Mouse (Mus musculus): ENCODE measurements at regions not wholly inside any gene's neighbourhood (a gene's known extent, or its start where the extent isn't known, plus 50 kb on each side); places are given as distances from the start of the nearest gene placed in this dataset.

GRCm38 (mm10) chr17:47142885-47143284, 132.5 kb upstream of the Ubr2 start:
- Histone ChIP-seq H3K27ac (ENCODE audit: control insufficient read depth, insufficient read depth, low read length) (no peak overlapping the region), H3K27me3 (ENCODE audit: control insufficient read depth, insufficient read depth, low read length) (no peaks in the 10 kb centered on the region), H3K4me1 (replicated peaks; ENCODE audit: control insufficient read depth, insufficient read depth, low read length) (peaks cover 24% of the 10 kb centered on the region), H3K36me3 (ENCODE audit: control insufficient read depth, insufficient read depth, low read length) (no peaks in the 10 kb centered on the region), H3K4me3 (ENCODE audit: control insufficient read depth, insufficient read depth, low read length) (no peak overlapping the region)
- 56% methylated on average over 7 of the region's 7 CpGs for WGBS
- DNase-seq = no peak
- no peak for TF ChIP-seq CTCF (IDR thresholded peaks at IDR 0.05; ENCODE audit: borderline replicate concordance, control insufficient read depth, extremely low read depth, insufficient read depth, low read length, poor library complexity)
- no peak for TF ChIP-seq POLR2A (IDR thresholded peaks at IDR 0.05; ENCODE audit: control insufficient read depth, extremely low read depth, insufficient read depth, low read length, poor library complexity)

DNA sequence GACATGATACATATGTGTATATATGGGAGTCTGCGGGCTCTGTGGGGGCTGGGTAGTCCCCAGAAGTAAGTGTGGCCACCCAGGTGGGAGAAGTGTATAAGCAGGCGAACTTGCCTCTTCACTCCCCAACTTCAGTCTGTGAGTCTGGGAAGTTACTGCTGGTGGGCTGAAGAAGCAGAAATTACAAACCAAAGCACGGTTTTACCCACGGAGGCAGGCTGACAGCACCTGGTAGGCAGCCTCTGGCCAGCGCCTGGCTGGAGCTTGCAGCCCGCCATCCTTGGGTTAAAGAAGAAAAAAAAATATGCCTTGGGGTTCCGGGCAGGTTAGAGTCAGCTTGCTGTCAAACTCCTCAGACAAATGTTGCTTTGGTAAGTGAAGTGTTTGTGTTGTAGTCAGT, 131.9 kb upstream of the Ubr2 start:
- H3K27ac ChIP-seq (ENCODE audit: control insufficient read depth, insufficient read depth, low read length) = peak overlapping the region; percentile 96; the same call in 1 of the 2 replicates
- no peak for TF ChIP-seq POLR2A (IDR thresholded peaks at IDR 0.05; ENCODE audit: control insufficient read depth, extremely low read depth, insufficient read depth, low read length, poor library complexity)
- TF ChIP-seq CTCF (IDR thresholded peaks at IDR 0.05; ENCODE audit: borderline replicate concordance, control insufficient read depth, extremely low read depth, insufficient read depth, low read length, poor library complexity) = no peak
- H3K4me3 ChIP-seq (ENCODE audit: control insufficient read depth, insufficient read depth, low read length) = peak overlapping the region; percentile 81
- H3K36me3 ChIP-seq (ENCODE audit: control insufficient read depth, insufficient read depth, low read length) = no peaks in the 10 kb centered on the region
- peak; percentile 34 for DNase-seq
- H3K4me1 ChIP-seq (replicated peaks; ENCODE audit: control insufficient read depth, insufficient read depth, low read length) = peaks cover 24% of the 10 kb centered on the region
- no peaks in the 10 kb centered on the region for H3K27me3 ChIP-seq (ENCODE audit: control insufficient read depth, insufficient read depth, low read length)
- WGBS = 6% methylated on average over 7 of the region's 7 CpGs

DNA sequence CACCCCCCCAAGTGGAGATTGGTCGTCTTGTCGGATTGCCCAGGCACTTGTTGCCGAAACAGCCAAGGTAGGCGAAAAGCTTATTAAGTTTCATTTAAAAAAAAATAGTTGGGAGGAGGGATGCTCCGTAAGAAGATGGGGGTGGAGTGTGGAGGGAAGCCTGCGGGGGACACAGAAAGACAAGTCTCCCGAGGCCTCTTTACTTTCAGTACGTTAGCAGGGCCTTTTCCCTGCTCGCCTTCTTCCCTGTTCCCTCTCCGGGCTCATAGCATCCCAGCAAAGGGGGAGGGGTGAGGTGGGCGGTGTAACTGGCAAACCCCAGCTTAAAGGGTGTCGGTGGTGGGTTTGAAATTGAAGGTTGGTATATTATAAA, 131.5 kb upstream of the Ubr2 start:
- Histone ChIP-seq H3K4me3 (ENCODE audit: control insufficient read depth, insufficient read depth, low read length) (peak overlapping the region; percentile 81), H3K4me1 (replicated peaks; ENCODE audit: control insufficient read depth, insufficient read depth, low read length) (peaks cover 24% of the 10 kb centered on the region), H3K27ac (ENCODE audit: control insufficient read depth, insufficient read depth, low read length) (peak overlapping the region; percentile 96), H3K27me3 (ENCODE audit: control insufficient read depth, insufficient read depth, low read length) (no peaks in the 10 kb centered on the region), H3K36me3 (ENCODE audit: control insufficient read depth, insufficient read depth, low read length) (no peaks in the 10 kb centered on the region)
- peak; percentile 41 for DNase-seq
- 2% methylated on average over 12 of the region's 12 CpGs for WGBS
- TF ChIP-seq POLR2A (IDR thresholded peaks at IDR 0.05; ENCODE audit: control insufficient read depth, extremely low read depth, insufficient read depth, low read length, poor library complexity) (no peak), CTCF (IDR thresholded peaks at IDR 0.05; ENCODE audit: borderline replicate concordance, control insufficient read depth, extremely low read depth, insufficient read depth, low read length, poor library complexity) (no peak)

GRCm38 (mm10) chr17:47140969-47141842, 130.8 kb upstream of the Ubr2 start:
- peak; percentile 80 for DNase-seq

GRCm38 (mm10) chr17:47140241-47140968, 130.0 kb upstream of the Ubr2 start:
- peak; percentile 73 for DNase-seq
- under 1% methylated on average over 51 of the region's 53 CpGs for WGBS
- peaks cover 24% of the 10 kb centered on the region for H3K4me1 ChIP-seq (replicated peaks; ENCODE audit: control insufficient read depth, insufficient read depth, low read length)

More at GRCm38 (mm10) chr17:47140969-47141842, 130.8 kb upstream of the Ubr2 start:
- no peaks in the 10 kb centered on the region for H3K36me3 ChIP-seq (ENCODE audit: control insufficient read depth, insufficient read depth, low read length)
- peak overlapping the region; percentile 81 for H3K4me3 ChIP-seq (ENCODE audit: control insufficient read depth, insufficient read depth, low read length)
- peak overlapping the region; percentile 96; the same call in 1 of the 2 replicates for H3K27ac ChIP-seq (ENCODE audit: control insufficient read depth, insufficient read depth, low read length)
- H3K27me3 ChIP-seq (ENCODE audit: control insufficient read depth, insufficient read depth, low read length) = no peaks in the 10 kb centered on the region
- 1% methylated on average over 35 of the region's 35 CpGs for WGBS
- TF ChIP-seq POLR2A (IDR thresholded peaks at IDR 0.05; ENCODE audit: control insufficient read depth, extremely low read depth, insufficient read depth, low read length, poor library complexity) (0 out of 2 replicates have a peak, but pooled peaks have one; percentile 60), CTCF (IDR thresholded peaks at IDR 0.05; ENCODE audit: borderline replicate concordance, control insufficient read depth, extremely low read depth, insufficient read depth, low read length, poor library complexity) (no peak)
- peaks cover 24% of the 10 kb centered on the region for H3K4me1 ChIP-seq (replicated peaks; ENCODE audit: control insufficient read depth, insufficient read depth, low read length)

DNA sequence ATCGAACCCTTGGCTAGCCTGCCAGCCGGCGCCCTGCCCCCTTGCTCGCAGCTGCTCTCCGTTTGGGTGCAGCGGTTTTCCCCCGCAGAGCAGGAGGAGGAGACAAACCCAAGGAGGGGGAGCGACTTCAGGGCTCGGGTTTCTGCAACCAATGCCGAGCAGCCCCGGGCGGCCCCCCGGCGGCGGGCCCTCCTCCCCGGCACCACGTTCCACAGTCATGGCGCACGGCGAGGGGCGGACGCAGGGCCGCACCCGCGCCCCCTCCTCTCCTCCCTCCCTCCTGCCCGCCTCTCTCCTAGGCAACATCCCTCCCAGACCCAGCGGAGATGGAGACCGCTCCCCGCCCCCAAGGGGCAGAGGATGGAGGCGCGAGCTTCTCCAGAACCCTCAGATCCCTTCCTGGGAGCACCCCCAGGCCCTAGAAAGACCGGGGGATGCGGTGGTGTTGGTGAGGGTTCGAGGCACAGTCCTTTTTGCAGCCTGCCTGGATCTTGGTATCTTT, 129.4 kb upstream of the Ubr2 start:
- Histone ChIP-seq H3K36me3 (ENCODE audit: control insufficient read depth, insufficient read depth, low read length) (no peaks in the 10 kb centered on the region), H3K4me1 (replicated peaks; ENCODE audit: control insufficient read depth, insufficient read depth, low read length) (peaks cover 24% of the 10 kb centered on the region), H3K27me3 (ENCODE audit: control insufficient read depth, insufficient read depth, low read length) (no peaks in the 10 kb centered on the region), H3K27ac (ENCODE audit: control insufficient read depth, insufficient read depth, low read length) (peak overlapping the region; percentile 96), H3K4me3 (ENCODE audit: control insufficient read depth, insufficient read depth, low read length) (peak overlapping the region; percentile 81)
- peak; percentile 95 for DNase-seq
- peak; percentile 87 for TF ChIP-seq POLR2A (IDR thresholded peaks at IDR 0.05; ENCODE audit: control insufficient read depth, extremely low read depth, insufficient read depth, low read length, poor library complexity)
- TF ChIP-seq CTCF (IDR thresholded peaks at IDR 0.05; ENCODE audit: borderline replicate concordance, control insufficient read depth, extremely low read depth, insufficient read depth, low read length, poor library complexity) = 0 out of 2 replicates have a peak, but pooled peaks have one; percentile 22
- 0% methylated on average over 33 of the region's 34 CpGs for WGBS

More at GRCm38 (mm10) chr17:47140241-47140968, 130.0 kb upstream of the Ubr2 start:
- Histone ChIP-seq H3K27me3 (ENCODE audit: control insufficient read depth, insufficient read depth, low read length) (no peaks in the 10 kb centered on the region), H3K4me3 (ENCODE audit: control insufficient read depth, insufficient read depth, low read length) (peak overlapping the region; percentile 81), H3K36me3 (ENCODE audit: control insufficient read depth, insufficient read depth, low read length) (no peaks in the 10 kb centered on the region), H3K27ac (ENCODE audit: control insufficient read depth, insufficient read depth, low read length) (peak overlapping the region; percentile 96)
- 0 out of 2 replicates have a peak, but pooled peaks have one; percentile 33 for TF ChIP-seq POLR2A (IDR thresholded peaks at IDR 0.05; ENCODE audit: control insufficient read depth, extremely low read depth, insufficient read depth, low read length, poor library complexity)
- TF ChIP-seq CTCF (IDR thresholded peaks at IDR 0.05; ENCODE audit: borderline replicate concordance, control insufficient read depth, extremely low read depth, insufficient read depth, low read length, poor library complexity) = no peak

Measured in thymus, adult 2 months (tissue).